11 mouse cellular contexts compared by ENCODE assay signal in the genomic region with DNA sequence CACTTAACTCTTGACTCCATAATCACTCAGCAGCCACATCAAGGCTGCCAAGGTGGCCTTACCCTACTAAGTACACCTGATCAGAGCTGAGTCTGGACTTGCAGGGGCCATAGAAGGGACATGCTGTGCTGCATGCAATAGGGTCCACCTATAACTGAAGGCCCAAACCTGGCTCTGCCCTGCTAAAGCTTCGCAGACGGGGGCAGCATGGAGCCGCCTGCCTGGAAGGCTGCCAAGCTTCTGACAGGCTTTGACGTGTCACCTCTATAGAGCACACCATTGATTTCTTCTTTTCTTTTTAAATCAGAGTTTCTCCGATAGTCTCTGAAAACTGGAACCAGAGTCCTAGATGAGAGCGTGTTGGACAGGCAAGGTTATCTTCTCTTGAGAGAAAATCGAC.
DNase-seq lines count a peak whose midpoint lies in the region; ATAC-seq and TF ChIP-seq lines count a peak whose summit lies in the region.
"Had no signal": no experiment of that assay in that cellular context is flagged by ENCODE, and none has a peak within 500 bp of the region (broad histone marks: within the 10 kb centered on the region; RNA-seq: fewer than 3 reads in every experiment).

No protein-coding gene starts in this region.

- WGBS in hindbrain, postnatal 0 days, result 46% methylated on average over 7 of the region's 7 CpGs
- WGBS in hindbrain, embryonic 10.5 days, result 76% methylated on average over 7 of the region's 7 CpGs

- ATAC-seq in hindbrain, postnatal 0 days, result no peak
- no peak for ATAC-seq in granulocyte monocyte progenitor cell, adult 5-6 weeks (replicated peaks; ENCODE audit: poor library complexity, severe bottlenecking)

- TF ChIP-seq CTCF in hindbrain, postnatal 0 days (IDR thresholded peaks at IDR 0.05; ENCODE audit: low read depth), result peak; percentile 34

- no peak overlapping the region for H3K4me3 ChIP-seq in hindbrain, postnatal 0 days (ENCODE audit: low read length)
- H3K4me3 ChIP-seq in hindbrain, embryonic 10.5 days, result no peak overlapping the region
- H3K4me3 ChIP-seq: kidney, embryonic 15.5 days; lung, embryonic 15.5 days had no signal

- DNase-seq in adrenal gland, adult 8-10 months, result peak; percentile 5
- DNase-seq in adrenal gland, adult 18-20 months (ENCODE audit: low spot score in 2 of 2), result no peak
- DNase-seq in hindbrain, postnatal 0 days (ENCODE audit: low spot score), result peak; percentile 55
- no peak for DNase-seq in hindbrain, embryonic 10.5 days (ENCODE audit: low spot score)
- DNase-seq in right cerebral cortex, postnatal 14 days, result peak; percentile 18
- no peak for DNase-seq in right cerebral cortex, postnatal 4 days
- DNase-seq in heart, postnatal 4 days, result peak; percentile 74

- no peak overlapping the region for H3K4me2 ChIP-seq in hindbrain, postnatal 0 days (ENCODE audit: low read depth, low read length)
- H3K4me2 ChIP-seq: kidney, embryonic 15.5 days; lung, embryonic 15.5 days had no signal

- H3K9ac ChIP-seq in hindbrain, postnatal 0 days (replicated peaks; ENCODE audit: low read length), result no peak overlapping the region
- H3K9ac ChIP-seq: kidney, embryonic 15.5 days; lung, embryonic 15.5 days had no signal

- no peak overlapping the region for H3K27ac ChIP-seq in hindbrain, postnatal 0 days
- no peak overlapping the region for H3K27ac ChIP-seq in hindbrain, embryonic 10.5 days
- H3K27ac ChIP-seq: kidney, embryonic 15.5 days; lung, embryonic 15.5 days had no signal

- H3K4me1 ChIP-seq in hindbrain, postnatal 0 days (ENCODE audit: insufficient read depth, low read length), result no peaks in the 10 kb centered on the region
- H3K4me1 ChIP-seq in hindbrain, embryonic 10.5 days (replicated peaks), result no peaks in the 10 kb centered on the region
- H3K4me1 ChIP-seq: lung, embryonic 15.5 days had no signal

- H3K9me3 ChIP-seq in hindbrain, postnatal 0 days (ENCODE audit: low read length), result no peaks in the 10 kb centered on the region
- H3K9me3 ChIP-seq in hindbrain, embryonic 10.5 days, result no peaks in the 10 kb centered on the region
- H3K9me3 ChIP-seq: G1E; kidney, embryonic 15.5 days; lung, embryonic 15.5 days had no signal

- H3K36me3 ChIP-seq in hindbrain, postnatal 0 days (ENCODE audit: insufficient read depth, low read length), result no peaks in the 10 kb centered on the region
- H3K36me3 ChIP-seq in hindbrain, embryonic 10.5 days, result no peaks in the 10 kb centered on the region
- H3K36me3 ChIP-seq: G1E; kidney, embryonic 15.5 days; lung, embryonic 15.5 days had no signal

- no peaks in the 10 kb centered on the region for H3K27me3 ChIP-seq in hindbrain, postnatal 0 days (ENCODE audit: insufficient read depth, low read length)
- H3K27me3 ChIP-seq in hindbrain, embryonic 10.5 days (ENCODE audit: insufficient read depth, poor library complexity, severe bottlenecking), result no peaks in the 10 kb centered on the region
- H3K27me3 ChIP-seq: kidney, embryonic 15.5 days; lung, embryonic 15.5 days had no signal

Comparison
In these comparisons a context has a peak if more than half of its experiments do, and no peak if none do; other contexts are left out.
1. DNase-seq: peak in adrenal gland, adult 8-10 months (single experiment), hindbrain, postnatal 0 days (single experiment), right cerebral cortex, postnatal 14 days (single experiment) and heart, postnatal 4 days (single experiment); none in adrenal gland, adult 18-20 months (0 of 2), hindbrain, embryonic 10.5 days (single experiment) and right cerebral cortex, postnatal 4 days (single experiment).